Mouse (Mus musculus): ENCODE results near the gene Aqp6. TPM values are rescaled to one million over a fixed set of nuclear protein-coding genes. Genes with fewer than 3 reads are reported as not detected.

Aqp6 gene
- total RNA-seq, 2 experiments from 2014 or later: 0.26 TPM; not detected in 1

DNA sequence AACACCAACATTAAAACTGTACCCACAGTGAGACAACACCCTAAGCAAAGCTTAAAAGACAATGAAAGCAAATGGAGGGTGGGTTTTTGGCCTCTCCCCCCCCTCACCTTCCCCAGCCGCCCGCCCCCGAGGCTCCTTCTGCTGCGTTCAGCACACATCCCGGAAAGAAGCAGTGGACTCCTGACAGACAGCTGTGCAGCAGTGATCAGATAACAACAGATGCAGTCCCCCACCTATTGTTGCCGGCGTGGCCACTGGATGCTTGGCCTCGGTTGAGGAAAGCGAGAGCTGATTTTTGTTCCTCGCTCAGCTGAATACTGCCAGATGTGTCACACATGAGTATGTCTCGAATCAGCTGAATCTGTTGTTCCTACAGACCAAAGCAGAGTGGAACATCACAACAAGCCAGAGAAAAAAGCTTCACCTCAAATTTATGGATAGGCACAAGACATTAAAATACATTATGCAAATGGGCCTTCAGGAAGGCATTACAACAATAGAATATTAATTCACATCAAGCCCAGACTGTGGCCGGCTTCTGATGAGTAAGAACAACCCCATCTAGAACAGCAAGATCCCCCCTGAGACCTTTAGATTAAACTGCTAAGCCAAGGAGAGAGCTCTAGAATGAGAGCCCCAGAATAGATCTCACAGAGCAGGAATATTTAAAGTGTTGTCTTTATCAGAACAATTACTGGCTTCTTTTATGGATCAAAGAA lies 36.4 kb downstream of the Aqp6 start:
- H3K4me3 ChIP-seq: no peak overlapping the region
- no peak overlapping the region for H3K27ac ChIP-seq
- TF ChIP-seq CTCF (conservative IDR thresholded peaks at IDR 0.05): no peak
- DNase-seq (ENCODE audit: low spot score in 2 of 2): no peak

DNA sequence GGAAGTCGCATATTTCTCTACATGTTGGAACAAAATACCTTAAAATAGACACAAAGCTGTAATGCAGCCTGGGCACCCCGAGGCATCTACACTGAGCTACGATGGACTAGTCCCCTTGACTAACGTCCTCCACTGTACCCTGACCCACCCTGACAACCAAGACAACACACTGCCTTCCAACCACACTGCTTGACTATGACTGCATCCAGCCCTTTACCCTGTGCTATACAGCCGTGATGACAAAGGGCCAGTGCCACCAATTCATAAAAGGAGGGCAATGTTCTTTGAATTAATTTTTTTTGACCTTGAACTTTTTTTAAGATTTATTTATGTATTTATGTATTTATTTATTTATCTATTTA lies 36.9 kb downstream of the Aqp6 start:
- Histone ChIP-seq H3K27ac (no peak overlapping the region), H3K4me3 (no peak overlapping the region)
- no peak for DNase-seq (ENCODE audit: low spot score in 2 of 2)
- no peak for TF ChIP-seq CTCF (conservative IDR thresholded peaks at IDR 0.05)

DNA sequence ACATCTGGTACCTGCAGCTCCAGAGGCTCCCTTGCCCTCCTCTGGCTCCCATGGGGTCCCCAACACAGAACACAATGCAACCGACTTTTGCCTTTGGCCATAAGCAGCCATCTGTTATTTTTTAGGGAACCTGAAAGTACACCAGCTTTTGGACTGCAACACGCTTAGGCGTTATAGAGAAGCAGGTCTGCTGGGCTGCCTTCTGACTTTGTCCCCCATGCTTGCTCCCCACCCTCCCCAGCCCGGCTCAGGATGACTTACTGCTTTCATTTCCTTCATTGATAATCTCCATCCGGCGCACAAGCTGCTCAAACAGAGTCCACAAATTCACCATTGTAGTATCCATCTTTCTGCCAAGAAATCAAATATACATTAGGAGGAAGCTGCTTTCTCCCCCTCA lies 41.4 kb downstream of the Aqp6 start:
- H3K27ac ChIP-seq: no peak overlapping the region
- no peak for TF ChIP-seq CTCF (conservative IDR thresholded peaks at IDR 0.05)
- H3K4me3 ChIP-seq: no peak overlapping the region
- DNase-seq (ENCODE audit: low spot score in 2 of 2): no peak

DNA sequence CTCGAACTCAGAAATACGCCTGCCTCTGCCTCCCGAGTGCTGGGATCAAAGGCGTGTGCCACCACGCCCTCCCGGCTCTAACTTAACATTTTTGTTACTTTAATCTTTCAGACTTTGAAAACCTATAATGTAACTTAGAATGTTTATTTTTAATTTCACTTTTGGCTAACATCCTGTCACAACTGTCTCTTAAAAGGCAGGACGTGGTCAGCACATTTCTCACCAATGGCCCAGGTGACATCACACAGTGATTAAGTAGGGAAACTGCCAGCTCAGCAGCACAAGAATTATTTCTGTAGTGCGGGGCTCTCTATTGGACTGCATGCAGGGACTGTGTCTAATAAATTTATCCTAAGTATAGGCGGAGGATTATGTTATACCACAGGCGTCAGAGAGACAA lies 42.6 kb downstream of the Aqp6 start:
- no peak overlapping the region for H3K27ac ChIP-seq

DNA sequence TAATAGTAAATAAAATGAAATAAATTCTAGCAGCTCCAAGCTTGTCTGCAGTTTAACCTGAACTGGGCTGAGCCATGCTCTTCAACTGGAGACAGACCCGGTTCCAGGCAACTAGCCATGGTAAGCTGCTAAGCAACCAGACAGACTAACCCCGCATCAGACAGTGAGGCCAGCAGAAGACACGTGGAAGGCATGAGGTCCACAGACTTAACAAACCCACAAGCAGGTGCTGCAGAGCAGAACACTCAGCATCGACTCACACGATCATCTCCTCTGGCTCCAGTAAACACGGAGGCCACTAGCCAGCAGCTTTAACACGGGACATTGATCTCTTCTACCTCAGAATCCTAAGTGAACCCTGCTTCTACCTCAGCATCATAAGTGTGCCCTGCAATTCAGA lies 43.6 kb downstream of the Aqp6 start:
- no peak overlapping the region; the same call in 1 of the 2 replicates for H3K27ac ChIP-seq
- H3K4me3 ChIP-seq: no peak overlapping the region
- DNase-seq (ENCODE audit: low spot score in 2 of 2): peak; percentile 44 to 46
- no peak for TF ChIP-seq CTCF (conservative IDR thresholded peaks at IDR 0.05)

More for the DNA sequence above, 42.6 kb downstream of the Aqp6 start:
- no peak for TF ChIP-seq CTCF (conservative IDR thresholded peaks at IDR 0.05)
- no peak overlapping the region for H3K4me3 ChIP-seq
- DNase-seq (ENCODE audit: low spot score in 2 of 2): no peak

DNA sequence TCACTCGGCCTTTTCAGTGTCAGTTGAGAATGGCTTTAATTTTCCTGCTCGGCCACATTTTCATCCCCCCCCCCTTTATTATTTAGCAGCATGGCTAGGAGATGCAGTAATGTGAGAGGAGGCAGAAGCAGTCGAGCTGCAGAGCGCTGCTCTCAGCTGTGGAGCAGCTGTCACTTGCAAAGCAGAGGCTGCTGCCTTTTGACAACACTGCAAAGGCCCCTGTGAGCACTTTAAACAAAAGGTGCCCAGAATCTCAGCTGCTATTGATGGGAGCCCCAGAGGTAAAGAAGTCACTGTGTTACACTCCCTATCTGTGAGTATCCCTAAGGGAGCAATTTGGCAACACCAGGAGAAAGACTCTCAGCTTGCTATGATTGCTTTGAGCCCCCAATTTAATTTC lies 47.1 kb downstream of the Aqp6 start:
- Histone ChIP-seq H3K27ac (no peak overlapping the region), H3K4me3 (no peak overlapping the region)
- TF ChIP-seq CTCF (conservative IDR thresholded peaks at IDR 0.05): no peak
- DNase-seq (ENCODE audit: low spot score in 2 of 2): no peak

DNA sequence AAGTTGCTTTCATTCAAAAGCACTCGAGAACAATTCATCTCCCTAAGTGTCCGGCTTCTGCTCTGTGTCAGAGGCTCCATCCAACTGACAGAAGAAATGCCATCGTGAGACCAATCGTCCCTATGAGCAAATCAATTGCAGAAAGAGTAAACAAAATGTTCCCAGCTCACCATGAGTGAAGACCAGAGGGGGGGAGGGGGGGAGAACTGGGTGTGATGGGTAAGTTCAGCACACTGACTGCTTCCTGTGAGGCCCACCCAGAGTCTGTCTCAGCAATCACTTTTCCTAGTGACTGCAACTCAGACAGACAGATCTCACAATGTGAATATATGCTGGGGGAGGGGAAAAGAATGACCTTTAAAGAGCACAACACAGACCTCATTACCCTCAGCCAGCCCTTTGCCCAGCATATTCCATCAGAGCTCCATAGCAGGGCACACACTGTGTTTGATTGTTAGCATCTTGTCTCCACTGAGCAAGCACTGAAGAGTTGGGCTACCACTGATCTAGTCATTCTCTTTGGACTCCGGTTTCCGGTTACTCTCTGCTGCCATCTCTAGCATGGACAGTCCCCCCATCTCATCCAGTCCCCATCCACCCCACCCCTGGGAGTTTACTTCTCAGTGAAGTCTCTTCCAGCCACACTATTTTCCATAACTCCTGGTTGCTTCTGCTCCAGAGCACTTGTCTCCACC lies 48.0 kb downstream of the Aqp6 start:
- H3K4me3 ChIP-seq: no peak overlapping the region
- no peak overlapping the region for H3K27ac ChIP-seq

DNA sequence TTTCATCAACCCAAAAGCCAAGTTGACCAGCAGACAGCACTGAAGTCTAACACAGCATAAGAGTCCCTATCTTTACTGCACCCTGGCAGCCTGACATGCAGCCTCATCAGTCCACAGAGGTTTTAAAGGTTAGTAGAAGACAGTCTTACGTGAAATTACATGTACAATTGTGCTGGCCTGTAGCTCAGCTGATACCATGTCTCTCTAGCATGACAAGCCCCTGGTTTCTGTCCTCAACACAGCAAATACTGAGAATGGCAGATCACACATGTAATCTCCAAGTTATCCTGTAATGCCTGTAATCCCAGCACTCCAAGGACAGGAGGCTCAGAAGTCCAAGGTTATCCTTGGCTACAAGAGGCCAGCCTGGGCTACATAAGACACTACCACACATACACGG lies 49.1 kb downstream of the Aqp6 start:
- no peak for TF ChIP-seq CTCF (conservative IDR thresholded peaks at IDR 0.05)
- no peak overlapping the region for H3K4me3 ChIP-seq
- DNase-seq (ENCODE audit: low spot score in 2 of 2): no peak
- H3K27ac ChIP-seq: no peak overlapping the region

More for the DNA sequence above, 48.0 kb downstream of the Aqp6 start:
- DNase-seq (ENCODE audit: low spot score in 2 of 2): no peak
- no peak for TF ChIP-seq CTCF (conservative IDR thresholded peaks at IDR 0.05)

DNA sequence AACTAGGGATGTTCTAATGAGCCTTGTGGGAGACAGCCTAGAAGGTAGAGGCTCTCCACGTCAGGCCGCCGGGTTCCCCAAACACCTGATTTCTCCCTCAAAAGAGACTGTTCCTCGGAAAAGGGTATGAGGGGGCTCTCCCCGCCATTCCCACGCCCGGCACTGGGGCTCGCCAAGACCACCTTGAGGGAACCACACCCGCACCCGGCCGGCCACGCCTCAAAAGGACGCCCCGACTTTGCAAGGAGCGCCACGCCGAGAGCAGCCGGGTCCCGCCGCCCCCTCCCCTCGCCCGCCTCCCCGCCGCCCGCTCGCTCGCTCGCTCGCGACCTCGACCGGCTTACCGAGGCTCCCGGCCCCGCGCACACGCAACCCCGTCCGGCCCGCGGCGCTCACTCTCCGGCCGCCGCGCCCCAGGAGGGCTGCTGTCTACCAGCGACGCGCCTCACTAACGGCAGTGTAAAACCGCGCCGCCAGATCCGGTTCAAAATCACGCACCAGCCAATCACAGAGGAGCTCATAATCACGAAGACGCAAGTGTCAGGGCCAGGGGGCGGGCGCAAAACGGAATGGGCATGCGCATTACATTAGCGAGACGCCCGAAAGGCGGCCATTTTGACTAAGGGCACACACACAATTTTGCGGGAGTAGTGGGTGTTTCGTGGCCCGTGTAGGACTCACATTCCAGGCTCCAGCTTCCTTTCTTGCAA lies 50.1 kb downstream of the Aqp6 start, which contains the start of gene Racgap1:
TSS of gene Racgap1 (minus strand) at position 494 of the 710 bp plus-strand sequence.
- no peak for TF ChIP-seq CTCF (conservative IDR thresholded peaks at IDR 0.05)
- Histone ChIP-seq H3K27ac (peak within 1 kb of the TSS; percentile 49; the same call in 1 of the 2 replicates), H3K4me3 (peak within 1 kb of the TSS; percentile 64)
- DNase-seq (ENCODE audit: low spot score in 2 of 2): peak; percentile 95 to 96

DNA sequence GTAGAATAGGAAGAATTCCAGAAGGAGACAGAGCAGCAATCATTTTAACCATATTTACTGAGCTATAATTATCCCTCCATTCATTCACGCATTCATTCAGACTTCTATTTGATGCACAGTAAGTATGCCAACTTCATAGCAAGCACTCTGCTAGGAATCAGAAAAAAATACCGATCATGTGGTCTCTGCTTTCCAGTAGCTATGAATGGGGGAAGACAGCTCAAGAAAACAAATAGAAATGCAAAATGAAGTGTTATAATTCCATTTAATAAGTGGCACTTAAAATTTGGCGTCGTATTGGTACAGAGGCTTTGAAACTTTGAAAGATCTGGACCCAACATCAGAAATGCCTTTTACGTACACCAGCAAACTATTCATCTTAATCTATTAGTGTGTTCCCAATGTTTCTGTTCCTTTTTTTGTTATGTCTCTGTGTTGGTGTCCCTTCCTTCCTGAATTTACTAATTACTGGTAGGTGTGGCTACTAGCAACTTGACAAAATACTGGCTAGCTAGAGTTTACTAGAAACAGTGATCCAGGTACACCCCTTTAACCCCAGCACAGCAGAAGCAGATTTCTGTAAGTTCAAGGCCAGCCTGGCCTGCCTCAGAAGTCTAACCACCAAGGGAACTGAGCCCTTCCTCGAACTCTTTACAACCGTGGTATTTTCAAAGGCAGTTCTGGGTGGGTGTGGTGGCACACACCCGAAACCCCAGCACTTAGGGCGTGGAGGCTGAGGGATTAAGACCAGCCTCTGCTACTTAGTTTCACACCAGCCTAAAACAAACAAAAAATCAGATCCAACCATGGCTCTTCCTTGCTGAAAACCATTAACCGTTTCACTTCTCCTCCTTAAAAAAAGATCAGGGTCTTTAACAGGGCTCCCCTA lies 51.0 kb downstream of the Aqp6 start:
- no peak for TF ChIP-seq CTCF (conservative IDR thresholded peaks at IDR 0.05)
- H3K27ac ChIP-seq: peak overlapping the region; percentile 49; the same call in 1 of the 2 replicates
- DNase-seq (ENCODE audit: low spot score in 2 of 2): no peak
- peak overlapping the region; percentile 64 for H3K4me3 ChIP-seq

DNA sequence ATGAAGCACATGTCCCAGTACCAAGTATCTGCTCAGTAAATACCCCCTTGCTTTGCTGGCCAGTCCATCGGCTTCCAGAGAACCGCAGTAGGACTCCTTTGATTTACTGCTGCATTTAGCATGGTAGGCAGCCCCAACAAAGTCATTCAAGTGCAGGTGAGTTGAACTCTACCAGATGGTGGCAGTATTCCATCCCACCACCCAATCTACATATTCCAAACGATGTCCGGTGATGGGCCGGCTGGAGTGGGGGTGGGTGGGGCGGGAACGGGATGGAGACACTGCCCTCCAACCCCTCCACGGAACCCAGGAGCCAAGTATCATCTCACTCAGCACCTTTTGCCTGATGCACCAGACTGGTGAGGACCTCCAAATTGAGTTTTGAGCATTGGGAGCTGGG lies 52.1 kb downstream of the Aqp6 start:
- no peak for DNase-seq (ENCODE audit: low spot score in 2 of 2)
- no peak overlapping the region for H3K4me3 ChIP-seq
- no peak overlapping the region for H3K27ac ChIP-seq
- TF ChIP-seq CTCF (conservative IDR thresholded peaks at IDR 0.05): peak; percentile 44

DNA sequence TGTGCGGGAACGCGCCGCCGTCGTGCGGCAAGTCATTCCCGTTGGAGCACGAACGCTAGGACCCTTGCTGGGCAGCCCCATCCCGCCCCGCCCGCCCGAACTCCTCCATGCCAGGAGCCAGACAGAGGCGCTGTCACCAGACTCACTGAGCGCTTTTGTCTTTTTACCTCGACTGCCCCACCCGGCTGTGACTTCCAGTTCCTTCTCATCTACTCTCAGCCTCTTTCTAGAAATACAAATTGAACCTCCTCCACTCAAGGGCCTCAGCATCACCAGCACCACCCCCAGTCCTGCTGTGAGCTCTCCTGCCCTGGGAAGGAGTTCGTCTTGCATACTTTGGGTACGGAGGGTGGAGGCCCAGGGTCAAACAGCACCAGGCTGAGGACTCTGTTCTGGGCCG lies 52.7 kb downstream of the Aqp6 start:
- DNase-seq (ENCODE audit: low spot score in 2 of 2): no peak
- no peak overlapping the region for H3K4me3 ChIP-seq
- TF ChIP-seq CTCF (conservative IDR thresholded peaks at IDR 0.05): no peak
- no peak overlapping the region for H3K27ac ChIP-seq

Other genes with a start within 250 kb of the Aqp6 start
- gene Fmnl3, start 230.9 kb upstream of the Aqp6 start, total RNA-seq (2021): 1 to 10 TPM; 9.0 to 9.7 TPM
- gene Tmbim6, start 208.5 kb upstream of the Aqp6 start, total RNA-seq (2021): 100 to 1,000 TPM; 341 to 355 TPM
- 10 to 100 TPM; 17.1 to 18.5 TPM for gene Nckap5l, start 143.7 kb upstream of the Aqp6 start, total RNA-seq (2021)
- 1 to 10 TPM; 4.0 to 5.5 TPM for gene Bcdin3d, start 126.7 kb upstream of the Aqp6 start, total RNA-seq (2021)
- gene Faim2, start 73.2 kb upstream of the Aqp6 start, total RNA-seq (2021): 100 to 1,000 TPM; 394 to 431 TPM
- not detected for gene Aqp2, start 22.3 kb upstream of the Aqp6 start, total RNA-seq (2021)
- not detected for gene Aqp5, start 10.6 kb upstream of the Aqp6 start, total RNA-seq (2021)
- 1 to 10 TPM; 5.0 to 5.2 TPM for gene Racgap1, start 50.3 kb downstream of the Aqp6 start, total RNA-seq (2021)
- gene Asic1, start 69.0 kb downstream of the Aqp6 start, total RNA-seq (2021): 10 to 100 TPM; 33.9 to 37.3 TPM
- 100 to 1,000 TPM; 118 to 123 TPM for gene Smarcd1, start 100.7 kb downstream of the Aqp6 start, total RNA-seq (2021)
- gene Gm17349, start 104.1 kb downstream of the Aqp6 start, total RNA-seq (2021): 1 to 10 TPM; 3.9 to 7.1 TPM
- 100 to 1,000 TPM; 142 to 148 TPM for gene Gpd1, start 116.1 kb downstream of the Aqp6 start, total RNA-seq (2021)
- gene Cox14, start 124.2 kb downstream of the Aqp6 start, total RNA-seq (2021): 100 to 1,000 TPM; 113 to 125 TPM
- gene Cers5, start 171.5 kb downstream of the Aqp6 start, total RNA-seq (2021): 10 to 100 TPM; 28.4 to 29.9 TPM